9 mouse cellular contexts compared by ENCODE assay signal in genomic region chr2:85561187-85561586, GRCm38 (mm10). TPM values are rescaled to one million over a fixed set of nuclear protein-coding genes. Genes with fewer than 3 reads are reported as not detected.
A peak's percentile ranks its signal among the peaks of the same experiment; 100 is the strongest.
DNase-seq lines count a peak whose midpoint lies in the region; ATAC-seq and TF ChIP-seq lines count a peak whose summit lies in the region.
"Had no signal": no experiment of that assay in that cellular context is flagged by ENCODE, and none has a peak within 500 bp of the region (broad histone marks: within the 10 kb centered on the region; RNA-seq: fewer than 3 reads in every experiment).

No protein-coding gene starts in this region.

- no peaks in the 10 kb centered on the region for H3K4me1 ChIP-seq in spleen, adult 2 months (ENCODE audit: control insufficient read depth, insufficient read depth, insufficient read length)
- H3K4me1 ChIP-seq in forebrain, embryonic 15.5 days, result no peaks in the 10 kb centered on the region

- H3K36me3 ChIP-seq in spleen, adult 2 months (ENCODE audit: control insufficient read depth, insufficient read depth, low read length), result no peaks in the 10 kb centered on the region
- H3K36me3 ChIP-seq in forebrain, embryonic 15.5 days, result no peaks in the 10 kb centered on the region

- TF ChIP-seq CTCF in spleen, adult 2 months (IDR thresholded peaks at IDR 0.05; ENCODE audit: extremely low read depth, insufficient read depth, insufficient read length, insufficient replicate concordance), result peak; percentile 25; the same call in 1 of the 2 replicates

- H3K27ac ChIP-seq in spleen, adult 2 months (ENCODE audit: insufficient read depth, low read length), result no peak overlapping the region
- H3K27ac ChIP-seq in forebrain, embryonic 15.5 days (replicated peaks), result no peak overlapping the region

- no peak overlapping the region for H3K9ac ChIP-seq in forebrain, embryonic 15.5 days (replicated peaks)

- no peak overlapping the region for H3K4me2 ChIP-seq in forebrain, embryonic 15.5 days (replicated peaks)

- DNase-seq in spleen, adult 2 months (ENCODE audit: low read depth in 1 of 2, low spot score in 2 of 2), result no peak
- no peak for DNase-seq in spleen, postnatal 10 days (ENCODE audit: low spot score in 2 of 2)
- DNase-seq in brain, embryonic 18.5 days (ENCODE audit: low read depth, low spot score), result peak; percentile 47
- peak; percentile 34 for DNase-seq in kidney, postnatal 14 days
- peak; percentile 27 for DNase-seq in lung, postnatal 14 days
- peak; percentile 1 for DNase-seq in skeletal muscle tissue, adult 2 months (ENCODE audit: low read depth, low spot score)

- 36% methylated on average over 4 of the region's 4 CpGs for WGBS in spleen, adult 2 months
- 21% methylated on average over 4 of the region's 4 CpGs for WGBS in forebrain, embryonic 15.5 days

- H3K27me3 ChIP-seq in spleen, adult 2 months (ENCODE audit: control insufficient read depth, insufficient read depth, low read length), result no peaks in the 10 kb centered on the region
- no peaks in the 10 kb centered on the region for H3K27me3 ChIP-seq in forebrain, embryonic 15.5 days

- H3K9me3 ChIP-seq in forebrain, embryonic 15.5 days, result no peaks in the 10 kb centered on the region

- H3K4me3 ChIP-seq in spleen, adult 2 months (ENCODE audit: extremely low read depth, insufficient read depth, insufficient read length), result no peak overlapping the region
- H3K4me3 ChIP-seq in forebrain, embryonic 15.5 days, result no peak overlapping the region

- TF ChIP-seq POLR2A in spleen, adult 2 months (IDR thresholded peaks at IDR 0.05; ENCODE audit: low read depth, low read length), result no peak

- ATAC-seq in forebrain, embryonic 15.5 days (replicated peaks), result peak; percentile 84
- ATAC-seq in activated CD4-positive, CD25-positive, alpha-beta regulatory T cell, adult 4 months, result no peak

RNA-seq across cellular contexts. Expression of gene Olfr996, which starts 17.8 kb away (rescaled TPM):
- not detected in 2 replicates for polyA plus RNA-seq in spleen, adult 2 months (2012; rRNA removed)
- polyA plus RNA-seq in forebrain, embryonic 15.5 days (2015; fragmentation: Nextera tagmentation; extraction: Ambion mirVana), result not detected in 2 replicates
- not detected for polyA plus RNA-seq in activated CD4-positive, CD25-positive, alpha-beta regulatory T cell, adult 4 months (2017; shearing (Covaris generic))
- polyA plus RNA-seq: gonadal fat pad, adult 2 months had no signal

RNA-seq across cellular contexts. Expression of gene Olfr998, which starts 27.6 kb away (rescaled TPM):
- not detected in 2 replicates for polyA plus RNA-seq in spleen, adult 2 months (2012; rRNA removed)
- not detected in 2 replicates for polyA plus RNA-seq in forebrain, embryonic 15.5 days (2015; fragmentation: Nextera tagmentation; extraction: Ambion mirVana)
- polyA plus RNA-seq in activated CD4-positive, CD25-positive, alpha-beta regulatory T cell, adult 4 months (2017; shearing (Covaris generic)), result not detected
- polyA plus RNA-seq: gonadal fat pad, adult 2 months had no signal

RNA-seq across cellular contexts. Expression of gene 4833423E24Rik, which starts 42.4 kb away (rescaled TPM):
- not detected in 2 replicates for polyA plus RNA-seq in spleen, adult 2 months (2012; rRNA removed)
- polyA plus RNA-seq in forebrain, embryonic 15.5 days (2015; fragmentation: Nextera tagmentation; extraction: Ambion mirVana), result not detected in 2 replicates
- polyA plus RNA-seq in activated CD4-positive, CD25-positive, alpha-beta regulatory T cell, adult 4 months (2017; shearing (Covaris generic)), result not detected
- polyA plus RNA-seq: gonadal fat pad, adult 2 months had no signal

RNA-seq across cellular contexts. Expression of gene Olfr1000, which starts 50.5 kb away (rescaled TPM):
- polyA plus RNA-seq in spleen, adult 2 months (2012; rRNA removed), result not detected in 2 replicates
- not detected in 2 replicates for polyA plus RNA-seq in forebrain, embryonic 15.5 days (2015; fragmentation: Nextera tagmentation; extraction: Ambion mirVana)
- polyA plus RNA-seq in activated CD4-positive, CD25-positive, alpha-beta regulatory T cell, adult 4 months (2017; shearing (Covaris generic)), result not detected
- polyA plus RNA-seq: gonadal fat pad, adult 2 months had no signal

Comparison
In these comparisons a context has a peak if more than half of its experiments do, and no peak if none do; other contexts are left out.
1. DNase-seq: peak in brain, embryonic 18.5 days (single experiment), kidney, postnatal 14 days (single experiment), lung, postnatal 14 days (single experiment) and skeletal muscle tissue, adult 2 months (single experiment); none in spleen, adult 2 months (0 of 2) and spleen, postnatal 10 days (0 of 2).